ENCODE assay signal across 8 mouse cellular contexts in the genomic region with DNA sequence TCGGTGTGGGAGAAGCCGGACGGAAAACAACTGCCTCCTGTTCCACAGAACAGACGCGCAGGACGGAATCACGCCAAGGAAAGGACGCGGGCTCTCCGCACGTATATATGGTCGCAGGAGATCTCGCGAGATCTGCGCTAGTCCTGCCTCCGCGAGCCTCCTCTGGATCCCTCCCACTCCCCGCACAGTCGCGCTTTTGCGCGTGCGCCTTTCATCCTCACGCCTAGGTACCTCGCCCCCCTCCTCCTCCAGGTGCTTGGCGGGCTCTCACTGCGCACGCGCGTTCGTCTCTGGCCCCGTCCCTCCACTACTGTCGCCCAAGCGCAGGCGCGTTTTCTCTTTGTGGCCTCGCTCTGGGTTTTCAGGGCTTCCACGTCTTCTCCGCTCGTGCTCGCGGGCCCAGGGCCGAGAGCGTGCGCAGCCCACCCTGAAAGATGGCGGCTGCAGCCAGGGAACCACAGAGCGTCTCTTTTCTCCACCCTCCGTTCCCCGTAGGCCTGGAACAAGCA. TPM values are rescaled to one million over a fixed set of nuclear protein-coding genes. Genes with fewer than 3 reads are reported as not detected.
A peak's percentile ranks its signal among the peaks of the same experiment; 100 is the strongest.
DNase-seq lines count a peak whose midpoint lies in the region; ATAC-seq lines count a peak whose summit lies in the region.

A gene (minus strand): TSS at position 209 of the 509 bp plus-strand sequence.

- peak within 1 kb of the TSS; percentile 77 for H3K4me3 ChIP-seq in brown adipose tissue, adult 24 weeks (ENCODE audit: insufficient read depth, low read depth, low read length)
- peak within 1 kb of the TSS; percentile 99 for H3K4me3 ChIP-seq in heart, embryonic 13.5 days
- H3K4me3 ChIP-seq in liver, embryonic 12.5 days: peak within 1 kb of the TSS; percentile 76
- peak within 1 kb of the TSS; percentile 97 for H3K4me3 ChIP-seq in stomach, embryonic 15.5 days (replicated peaks)

- peak within 1 kb of the TSS; percentile 77 for H3K4me2 ChIP-seq in heart, embryonic 13.5 days
- H3K4me2 ChIP-seq in liver, embryonic 12.5 days: peak within 1 kb of the TSS; percentile 90
- H3K4me2 ChIP-seq in stomach, embryonic 15.5 days: peak within 1 kb of the TSS; percentile 66

- no peaks in the 10 kb centered on the region for H3K4me1 ChIP-seq in brown adipose tissue, adult 24 weeks (ENCODE audit: control insufficient read depth, insufficient read depth, insufficient read length, low read length)
- peaks cover 22% of the 10 kb centered on the region for H3K4me1 ChIP-seq in heart, embryonic 13.5 days
- H3K4me1 ChIP-seq in liver, embryonic 12.5 days: peaks cover 34% of the 10 kb centered on the region
- no peaks in the 10 kb centered on the region for H3K4me1 ChIP-seq in stomach, embryonic 15.5 days

- peak; percentile 98 for ATAC-seq in heart, embryonic 13.5 days (ENCODE audit: extremely low read depth, insufficient number of reproducible peaks, low FRiP score, low TSS enrichment)
- ATAC-seq in liver, embryonic 12.5 days: peak; percentile 95
- peak; percentile 98 for ATAC-seq in stomach, embryonic 15.5 days (ENCODE audit: insufficient read depth, low FRiP score, low read depth)

- H3K36me3 ChIP-seq in heart, embryonic 13.5 days: peaks cover 34% of the 10 kb centered on the region
- peaks cover 34% of the 10 kb centered on the region for H3K36me3 ChIP-seq in liver, embryonic 12.5 days
- H3K36me3 ChIP-seq in stomach, embryonic 15.5 days: peaks cover 12% of the 10 kb centered on the region; the same call in 1 of the 2 replicates

- peak within 1 kb of the TSS; percentile 64 for H3K27ac ChIP-seq in brown adipose tissue, adult 24 weeks (replicated peaks; ENCODE audit: low read depth, low read length)
- peak within 1 kb of the TSS; percentile 96 for H3K27ac ChIP-seq in heart, embryonic 13.5 days (replicated peaks)
- H3K27ac ChIP-seq in liver, embryonic 12.5 days: peak within 1 kb of the TSS; percentile 92
- peak within 1 kb of the TSS; percentile 93 for H3K27ac ChIP-seq in stomach, embryonic 15.5 days

- peaks cover 9% of the 10 kb centered on the region; the same call in 1 of the 2 replicates for H3K27me3 ChIP-seq in heart, embryonic 13.5 days (replicated peaks)
- H3K27me3 ChIP-seq in liver, embryonic 12.5 days (replicated peaks): peaks cover 9% of the 10 kb centered on the region
- H3K27me3 ChIP-seq in stomach, embryonic 15.5 days (replicated peaks): no peaks in the 10 kb centered on the region

- no peaks in the 10 kb centered on the region for H3K9me3 ChIP-seq in heart, embryonic 13.5 days
- no peaks in the 10 kb centered on the region for H3K9me3 ChIP-seq in liver, embryonic 12.5 days (replicated peaks)
- H3K9me3 ChIP-seq in stomach, embryonic 15.5 days: no peaks in the 10 kb centered on the region

- peak; percentile 100 for DNase-seq in CD4-positive, CD25-positive, alpha-beta regulatory T cell, adult 2 months (ENCODE audit: low read depth, low spot score)
- DNase-seq in fat pad, adult 2 months (ENCODE audit: extremely low read depth, low read depth, low spot score): peak; percentile 61
- DNase-seq in kidney, postnatal 10 days: peak; percentile 99
- peak; percentile 99 for DNase-seq in natural killer cell, adult 2 months (ENCODE audit: low spot score in 2 of 2)

- H3K9ac ChIP-seq in heart, embryonic 13.5 days: peak within 1 kb of the TSS; percentile 97
- peak within 1 kb of the TSS; percentile 87 for H3K9ac ChIP-seq in liver, embryonic 12.5 days
- H3K9ac ChIP-seq in stomach, embryonic 15.5 days: peak within 1 kb of the TSS; percentile 91

- WGBS in heart, embryonic 13.5 days: 2% methylated on average over 48 of the region's 49 CpGs
- WGBS in liver, embryonic 12.5 days (ENCODE audit: insufficient replicate concordance): 3% methylated on average over 49 of the region's 49 CpGs
- WGBS in stomach, embryonic 15.5 days: 4% methylated on average over 49 of the region's 49 CpGs

RNA-seq across cellular contexts. Expression of the gene that starts here (rescaled TPM):
- polyA plus RNA-seq in brown adipose tissue, adult 24 weeks (2012; ENCODE audit: insufficient read depth, insufficient read length, missing spikeins): 195 and 214 TPM in 2 replicates
- polyA plus RNA-seq in heart, embryonic 13.5 days (2015; fragmentation: Nextera tagmentation; extraction: Ambion mirVana): 532 and 581 TPM in 2 replicates
- polyA plus RNA-seq in liver, embryonic 12.5 days (2016; fragmentation: Nextera tagmentation; extraction: Ambion mirVana): 966 and 967 TPM in 2 replicates
- 849 and 936 TPM in 2 replicates for polyA plus RNA-seq in stomach, embryonic 15.5 days (2015; fragmentation: Nextera tagmentation; extraction: Ambion mirVana)

Comparison
In these comparisons a context has a peak if more than half of its experiments do, and no peak if none do; other contexts are left out.
1. Peak in every context shown above with its lines: DNase-seq, ATAC-seq, H3K4me3 ChIP-seq and H3K27ac ChIP-seq.